Mouse (Mus musculus): ENCODE data around the gene Tbc1d7. TPM values are rescaled to one million over a fixed set of nuclear protein-coding genes. Genes with fewer than 3 reads are reported as not detected.
A peak's percentile ranks its signal among the peaks of the same experiment; 100 is the strongest.

Tbc1d7 gene
- polyA plus RNA-seq, 1 experiment from 2014 or later, result 67.1 TPM

DNA sequence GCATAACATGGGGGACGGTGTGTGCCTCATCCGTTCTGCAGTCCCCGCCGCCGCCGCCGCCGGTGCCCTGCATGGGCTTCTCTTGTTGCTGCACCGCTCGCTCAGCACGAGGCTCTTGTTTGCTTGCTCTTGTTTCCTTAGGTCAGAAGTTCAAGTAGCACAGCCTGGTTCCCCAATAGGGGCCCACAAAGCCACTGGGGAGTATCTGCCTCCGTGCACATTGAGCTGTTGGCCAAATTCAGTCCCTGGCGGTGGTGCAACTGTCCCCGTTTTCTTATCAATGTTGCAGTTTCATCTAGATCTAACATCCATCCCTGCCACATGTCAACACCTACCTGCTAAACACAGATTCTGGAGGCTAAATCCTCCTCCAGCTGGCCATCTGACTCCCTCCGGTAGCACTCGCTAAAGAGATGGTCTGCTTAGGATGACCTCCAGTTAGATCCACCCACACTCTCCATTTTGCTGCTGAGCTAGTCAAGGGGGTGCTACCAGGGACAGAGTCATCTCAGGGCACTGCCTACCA is 37.7 kb upstream of the Tbc1d7 start:
- 58% methylated on average over 16 of the region's 16 CpGs for WGBS
- H3K27ac ChIP-seq, result no peak overlapping the region
- H3K4me2 ChIP-seq, result no peak overlapping the region
- ATAC-seq (ENCODE audit: insufficient number of reproducible peaks, insufficient read depth, low FRiP score, low TSS enrichment, low read depth), result no peak
- H3K9ac ChIP-seq (replicated peaks), result no peak overlapping the region
- no peaks in the 10 kb centered on the region for H3K36me3 ChIP-seq
- no peak overlapping the region for H3K4me3 ChIP-seq (replicated peaks)
- H3K4me1 ChIP-seq (replicated peaks), result peaks cover 31% of the 10 kb centered on the region
- no peaks in the 10 kb centered on the region for H3K27me3 ChIP-seq
- no peaks in the 10 kb centered on the region for H3K9me3 ChIP-seq

DNA sequence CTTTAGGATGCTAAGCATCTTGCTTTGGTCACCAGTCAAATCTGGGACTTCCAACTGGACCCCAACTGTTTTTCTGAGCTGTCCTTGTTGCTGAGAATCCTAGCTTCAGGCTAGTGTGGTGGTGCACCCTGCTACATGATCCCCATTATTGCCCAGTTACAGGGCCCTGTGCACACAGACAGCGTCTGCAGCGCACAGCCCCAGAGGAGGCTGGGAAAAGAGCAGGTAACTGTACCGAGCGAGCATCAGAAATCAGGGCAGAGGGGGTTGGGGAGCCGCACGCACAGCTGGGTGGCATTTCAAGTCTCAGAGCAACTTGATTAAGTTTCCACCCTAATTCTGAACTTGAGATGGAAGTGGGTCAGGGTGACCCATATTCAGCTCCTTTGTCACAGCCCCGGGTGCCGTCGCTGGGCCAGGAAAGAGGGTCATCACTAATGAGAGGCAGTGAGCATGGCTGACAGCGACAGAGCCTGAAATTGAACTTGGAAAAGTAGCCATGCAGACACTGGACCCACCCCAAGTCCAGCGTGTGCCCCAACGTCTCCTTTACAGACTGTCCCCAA is 34.9 kb upstream of the Tbc1d7 start:
- Histone ChIP-seq H3K4me2 (no peak overlapping the region), H3K27me3 (no peaks in the 10 kb centered on the region), H3K36me3 (no peaks in the 10 kb centered on the region), H3K4me3 (replicated peaks) (no peak overlapping the region), H3K27ac (no peak overlapping the region), H3K9me3 (no peaks in the 10 kb centered on the region), H3K4me1 (replicated peaks) (peaks cover 20% of the 10 kb centered on the region), H3K9ac (replicated peaks) (no peak overlapping the region)
- 87% methylated on average over 12 of the region's 12 CpGs for WGBS
- ATAC-seq (ENCODE audit: insufficient number of reproducible peaks, insufficient read depth, low FRiP score, low TSS enrichment, low read depth), result no peak

DNA sequence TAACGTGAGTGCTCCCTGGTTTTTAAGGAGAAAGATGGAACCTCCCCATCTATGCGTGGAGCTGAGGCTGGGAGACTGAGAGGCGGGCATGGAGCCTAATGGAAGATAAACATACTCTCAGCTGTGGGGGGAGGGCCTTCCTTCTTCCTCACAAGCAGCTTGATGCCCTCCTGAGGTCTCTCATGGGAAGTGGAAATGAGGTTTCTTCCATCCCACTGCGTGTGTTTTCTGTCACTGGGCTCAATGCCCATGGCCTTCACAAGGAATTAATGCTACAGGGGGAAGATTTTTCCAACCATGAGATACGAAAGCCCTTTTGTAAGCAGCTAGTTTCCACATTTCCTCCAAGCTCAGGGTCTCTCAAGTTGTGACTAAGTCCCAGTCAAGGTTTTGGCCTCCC is 32.3 kb upstream of the Tbc1d7 start:
- Histone ChIP-seq H3K4me1 (replicated peaks) (peaks cover 7% of the 10 kb centered on the region; the same call in 1 of the 2 replicates), H3K9me3 (no peaks in the 10 kb centered on the region), H3K9ac (replicated peaks) (no peak overlapping the region), H3K4me3 (replicated peaks) (no peak overlapping the region), H3K36me3 (no peaks in the 10 kb centered on the region), H3K4me2 (no peak overlapping the region), H3K27ac (no peak overlapping the region), H3K27me3 (no peaks in the 10 kb centered on the region)
- 66% methylated on average over 5 of the region's 5 CpGs for WGBS
- ATAC-seq (ENCODE audit: insufficient number of reproducible peaks, insufficient read depth, low FRiP score, low TSS enrichment, low read depth), result no peak

DNA sequence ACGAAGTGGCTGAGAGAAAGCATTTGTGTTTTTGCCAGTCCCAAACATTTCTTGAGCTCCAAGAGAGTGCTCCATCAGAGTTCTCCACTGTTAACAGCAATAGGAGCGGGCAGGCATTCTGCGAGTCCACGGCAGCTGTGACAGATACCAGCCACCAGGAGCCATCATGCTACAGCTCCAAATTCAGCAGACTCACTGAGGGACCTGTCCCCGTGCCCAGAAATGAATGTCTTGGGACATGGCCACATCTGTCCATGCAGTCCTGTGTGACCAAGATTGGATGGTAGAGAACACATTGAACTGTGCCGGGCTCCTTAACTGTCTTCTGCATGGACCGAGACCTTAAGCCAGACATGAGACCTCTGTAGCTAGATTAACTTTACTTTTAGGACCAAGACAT is 31.9 kb upstream of the Tbc1d7 start:
- WGBS, result 86% methylated on average over 7 of the region's 7 CpGs

DNA sequence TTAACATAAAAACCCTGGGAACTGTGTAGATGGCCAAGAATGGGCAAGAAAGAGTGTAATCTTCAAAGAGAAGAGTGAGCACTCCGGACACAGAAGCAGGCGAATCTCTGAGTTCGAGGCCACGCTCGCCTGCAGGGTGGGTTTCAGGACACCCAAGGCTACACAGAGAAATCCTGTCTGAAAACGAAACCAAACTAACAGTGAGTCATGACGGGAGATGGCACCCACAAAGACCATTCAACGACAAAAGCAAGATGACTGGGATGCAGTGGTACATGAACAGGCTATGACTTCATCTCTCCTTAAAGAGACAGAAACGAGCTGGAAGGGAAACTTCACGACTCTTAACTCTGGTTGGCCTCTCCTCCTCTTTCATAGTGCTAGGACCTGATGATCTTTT is 31.1 kb upstream of the Tbc1d7 start:
- Histone ChIP-seq H3K4me3 (replicated peaks) (no peak overlapping the region), H3K9me3 (no peaks in the 10 kb centered on the region), H3K27ac (no peak overlapping the region), H3K4me2 (no peak overlapping the region), H3K9ac (replicated peaks) (no peak overlapping the region), H3K4me1 (replicated peaks) (peaks cover 5% of the 10 kb centered on the region; the same call in 1 of the 2 replicates), H3K36me3 (no peaks in the 10 kb centered on the region), H3K27me3 (no peaks in the 10 kb centered on the region)
- ATAC-seq (ENCODE audit: insufficient number of reproducible peaks, insufficient read depth, low FRiP score, low TSS enrichment, low read depth), result no peak
- WGBS, result 89% methylated on average over 10 of the region's 10 CpGs

More for the DNA sequence above, 31.9 kb upstream of the Tbc1d7 start:
- Histone ChIP-seq H3K36me3 (no peaks in the 10 kb centered on the region), H3K27ac (no peak overlapping the region), H3K9ac (replicated peaks) (no peak overlapping the region), H3K27me3 (no peaks in the 10 kb centered on the region), H3K4me3 (replicated peaks) (no peak overlapping the region), H3K4me1 (replicated peaks) (peaks cover 5% of the 10 kb centered on the region; the same call in 1 of the 2 replicates), H3K4me2 (no peak overlapping the region), H3K9me3 (no peaks in the 10 kb centered on the region)
- ATAC-seq (ENCODE audit: insufficient number of reproducible peaks, insufficient read depth, low FRiP score, low TSS enrichment, low read depth), result no peak

DNA sequence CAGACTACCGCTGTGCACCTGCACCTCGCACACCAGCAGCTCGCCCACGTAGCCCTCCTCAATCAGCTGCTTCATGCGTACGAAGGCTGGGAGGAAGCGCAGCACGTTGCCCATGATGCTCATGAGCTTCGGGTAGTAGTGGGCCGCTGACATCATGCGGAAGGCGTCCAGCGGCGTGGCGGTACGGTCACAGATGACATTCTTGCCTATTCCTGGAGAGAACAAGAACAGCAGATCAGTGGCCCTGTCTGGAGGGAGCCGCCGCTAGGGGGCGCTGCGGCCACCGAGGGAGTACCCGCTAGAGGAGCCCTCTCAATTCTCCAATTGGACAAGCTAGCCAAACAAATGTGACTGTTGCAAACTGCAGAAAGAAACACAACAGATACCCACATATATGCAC is 29.7 kb upstream of the Tbc1d7 start:
- H3K4me3 ChIP-seq (replicated peaks), result no peak overlapping the region
- H3K9me3 ChIP-seq, result no peaks in the 10 kb centered on the region
- H3K27me3 ChIP-seq, result no peaks in the 10 kb centered on the region
- 43% methylated on average over 22 of the region's 22 CpGs for WGBS
- peaks cover 4% of the 10 kb centered on the region; the same call in 1 of the 2 replicates for H3K4me1 ChIP-seq (replicated peaks)
- no peaks in the 10 kb centered on the region for H3K36me3 ChIP-seq
- H3K4me2 ChIP-seq, result no peak overlapping the region
- 0 out of 2 replicates have a peak, but pooled peaks have one; percentile 15 for ATAC-seq (ENCODE audit: insufficient number of reproducible peaks, insufficient read depth, low FRiP score, low TSS enrichment, low read depth)
- H3K9ac ChIP-seq (replicated peaks), result no peak overlapping the region
- H3K27ac ChIP-seq, result no peak overlapping the region

DNA sequence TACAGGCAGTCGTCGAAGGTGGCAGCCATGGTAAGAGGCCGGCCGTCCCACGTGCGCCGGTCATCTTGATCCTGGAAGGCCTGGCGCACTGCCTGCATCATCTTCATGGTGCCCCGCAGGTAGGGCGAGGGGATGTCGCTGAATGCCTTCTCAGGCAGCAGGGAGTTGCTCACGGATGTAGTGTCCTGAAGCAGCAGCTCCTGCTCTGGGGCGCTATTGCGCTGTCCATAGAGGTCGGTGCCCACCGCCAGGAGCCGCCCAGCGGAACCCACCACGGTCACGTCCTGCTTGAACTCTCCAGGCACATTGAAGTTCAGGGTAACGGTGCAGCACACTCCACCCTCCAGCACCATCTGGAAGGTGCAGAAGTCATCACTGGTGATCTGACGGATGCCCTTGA is 29.2 kb upstream of the Tbc1d7 start:
- no peak for ATAC-seq (ENCODE audit: insufficient number of reproducible peaks, insufficient read depth, low FRiP score, low TSS enrichment, low read depth)
- Histone ChIP-seq H3K36me3 (no peaks in the 10 kb centered on the region), H3K9me3 (no peaks in the 10 kb centered on the region), H3K4me2 (no peak overlapping the region), H3K27ac (no peak overlapping the region), H3K9ac (replicated peaks) (no peak overlapping the region), H3K4me3 (replicated peaks) (no peak overlapping the region), H3K4me1 (replicated peaks) (no peaks in the 10 kb centered on the region), H3K27me3 (no peaks in the 10 kb centered on the region)
- WGBS, result 71% methylated on average over 22 of the region's 22 CpGs

DNA sequence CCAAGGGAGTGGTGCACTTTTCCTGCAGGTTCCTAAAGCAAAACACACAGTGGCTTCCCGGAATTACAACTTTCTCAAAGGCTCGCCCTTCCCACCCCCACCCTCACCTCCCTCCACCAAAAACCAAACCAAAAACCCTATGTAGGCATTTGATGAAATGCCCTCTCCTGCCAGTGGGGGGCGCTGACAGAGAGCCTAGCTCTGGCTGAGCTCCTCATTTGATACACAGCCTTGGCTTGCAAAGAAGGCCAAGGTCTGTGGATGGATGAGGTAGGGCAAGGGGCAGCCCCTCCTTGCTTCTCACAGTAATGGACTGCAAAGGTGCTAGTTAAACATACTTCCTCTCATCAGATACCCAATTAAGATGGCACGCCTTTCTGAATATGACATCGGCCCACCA is 28.4 kb upstream of the Tbc1d7 start:
- H3K4me3 ChIP-seq (replicated peaks), result no peak overlapping the region
- H3K4me2 ChIP-seq, result no peak overlapping the region
- no peaks in the 10 kb centered on the region for H3K36me3 ChIP-seq
- no peak for ATAC-seq (ENCODE audit: insufficient number of reproducible peaks, insufficient read depth, low FRiP score, low TSS enrichment, low read depth)
- H3K9me3 ChIP-seq, result no peaks in the 10 kb centered on the region
- H3K9ac ChIP-seq (replicated peaks), result no peak overlapping the region
- H3K4me1 ChIP-seq (replicated peaks), result no peaks in the 10 kb centered on the region
- WGBS, result 69% methylated on average over 5 of the region's 5 CpGs
- H3K27me3 ChIP-seq, result no peaks in the 10 kb centered on the region
- H3K27ac ChIP-seq, result no peak overlapping the region

DNA sequence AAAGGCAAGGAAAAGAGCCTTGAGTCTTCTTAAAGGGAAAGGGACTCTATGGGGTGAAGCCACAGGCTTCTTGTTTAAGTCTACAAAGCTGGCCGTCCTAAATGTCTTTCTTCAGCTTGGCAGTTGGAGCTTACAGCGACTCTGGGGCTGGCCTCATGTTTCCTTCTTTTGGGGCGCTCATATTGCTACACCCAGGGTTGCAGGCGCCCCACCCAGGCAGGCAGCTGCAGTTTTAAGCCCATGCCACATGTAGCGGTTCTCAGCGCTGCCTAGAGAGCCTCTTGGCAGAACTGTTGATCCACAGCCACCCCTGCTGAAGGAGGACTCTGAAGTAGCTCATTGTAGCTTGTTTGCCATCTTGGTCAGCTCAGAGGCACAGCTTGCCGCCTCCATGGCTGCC is 28.0 kb upstream of the Tbc1d7 start:
- Histone ChIP-seq H3K4me2 (no peak overlapping the region), H3K27me3 (no peaks in the 10 kb centered on the region), H3K27ac (no peak overlapping the region), H3K9me3 (no peaks in the 10 kb centered on the region), H3K4me1 (replicated peaks) (no peaks in the 10 kb centered on the region), H3K4me3 (replicated peaks) (no peak overlapping the region), H3K9ac (replicated peaks) (no peak overlapping the region), H3K36me3 (no peaks in the 10 kb centered on the region)
- WGBS, result 82% methylated on average over 7 of the region's 7 CpGs
- no peak for ATAC-seq (ENCODE audit: insufficient number of reproducible peaks, insufficient read depth, low FRiP score, low TSS enrichment, low read depth)

DNA sequence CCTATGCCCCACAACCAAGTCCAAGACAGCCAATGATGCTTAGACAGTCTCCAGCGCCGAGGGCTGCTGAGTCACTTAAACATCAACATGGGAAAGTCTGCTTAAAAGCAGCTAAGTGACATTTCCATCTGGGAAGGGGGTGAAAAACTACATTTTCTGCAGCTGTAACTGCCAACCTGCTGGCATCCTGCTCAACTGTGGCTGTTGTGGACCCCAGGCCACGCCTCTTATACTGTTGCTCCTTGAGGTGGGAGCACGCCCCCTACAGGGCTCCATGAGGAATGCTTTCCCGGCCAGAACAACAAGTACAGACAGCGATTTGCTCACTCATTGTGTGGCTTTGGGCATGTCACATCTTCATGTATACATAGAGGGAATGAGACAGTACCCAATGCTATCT is 25.9 kb upstream of the Tbc1d7 start:
- no peak overlapping the region for H3K27ac ChIP-seq
- peaks cover under 1% of the 10 kb centered on the region; the same call in 1 of the 2 replicates for H3K4me1 ChIP-seq (replicated peaks)
- no peak for ATAC-seq (ENCODE audit: insufficient number of reproducible peaks, insufficient read depth, low FRiP score, low TSS enrichment, low read depth)
- WGBS, result 63% methylated on average over 6 of the region's 6 CpGs
- H3K36me3 ChIP-seq, result no peaks in the 10 kb centered on the region
- H3K4me2 ChIP-seq, result no peak overlapping the region
- peaks cover 3% of the 10 kb centered on the region; the same call in 1 of the 2 replicates for H3K27me3 ChIP-seq
- H3K4me3 ChIP-seq (replicated peaks), result no peak overlapping the region
- no peak overlapping the region for H3K9ac ChIP-seq (replicated peaks)
- H3K9me3 ChIP-seq, result no peaks in the 10 kb centered on the region

DNA sequence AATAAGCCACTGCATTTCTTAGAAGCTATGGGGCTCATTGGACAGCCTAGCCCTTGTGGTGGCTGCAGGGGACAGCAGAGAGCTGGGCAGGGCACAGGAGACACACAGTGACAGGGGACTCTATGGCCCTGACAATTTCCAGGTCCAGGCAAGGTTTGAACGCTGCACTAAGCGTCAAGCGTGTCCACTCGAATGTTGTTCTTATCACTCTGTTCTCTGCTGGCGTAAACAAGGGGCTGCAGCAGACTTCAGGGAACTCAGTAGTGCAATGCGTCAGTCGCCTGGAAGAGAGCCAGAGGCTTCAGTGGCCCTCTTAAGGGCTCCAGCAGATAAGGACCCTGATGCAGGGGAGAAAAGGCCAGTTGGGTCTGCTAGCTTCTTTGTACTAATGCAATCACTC is 24.7 kb upstream of the Tbc1d7 start:
- 25% methylated on average over 7 of the region's 7 CpGs for WGBS
- Histone ChIP-seq H3K4me3 (replicated peaks) (no peak overlapping the region), H3K9me3 (no peaks in the 10 kb centered on the region), H3K9ac (replicated peaks) (no peak overlapping the region), H3K4me1 (replicated peaks) (peaks cover 7% of the 10 kb centered on the region), H3K4me2 (no peak overlapping the region), H3K27me3 (peaks cover 14% of the 10 kb centered on the region; the same call in 1 of the 2 replicates), H3K27ac (no peak overlapping the region), H3K36me3 (no peaks in the 10 kb centered on the region)
- no peak for ATAC-seq (ENCODE audit: insufficient number of reproducible peaks, insufficient read depth, low FRiP score, low TSS enrichment, low read depth)

DNA sequence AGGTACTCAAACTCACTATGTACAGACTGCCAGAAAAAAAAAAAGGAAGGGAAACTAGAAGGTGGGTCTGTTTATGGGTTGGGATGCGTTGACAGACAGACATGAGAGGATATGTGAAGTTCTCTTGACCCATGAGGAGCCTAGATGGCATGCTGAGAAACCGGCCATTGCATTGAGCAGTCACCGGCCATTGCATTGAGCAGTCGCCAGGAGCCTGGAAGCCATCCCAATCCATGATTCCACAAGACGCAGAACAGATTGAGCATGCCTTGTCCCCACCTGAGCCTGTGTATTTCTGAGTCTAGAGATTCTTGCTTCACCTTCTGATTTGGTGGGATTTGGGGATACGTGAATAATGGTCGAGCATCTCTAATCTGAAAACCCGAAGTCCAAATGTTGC is 22.6 kb upstream of the Tbc1d7 start:
- Histone ChIP-seq H3K9me3 (no peaks in the 10 kb centered on the region), H3K27ac (no peak overlapping the region), H3K4me2 (no peak overlapping the region), H3K27me3 (peaks cover 14% of the 10 kb centered on the region; the same call in 1 of the 2 replicates), H3K4me3 (replicated peaks) (no peak overlapping the region), H3K9ac (replicated peaks) (no peak overlapping the region), H3K4me1 (replicated peaks) (peaks cover 7% of the 10 kb centered on the region), H3K36me3 (no peaks in the 10 kb centered on the region)
- 95% methylated on average over 8 of the region's 8 CpGs for WGBS
- ATAC-seq (ENCODE audit: insufficient number of reproducible peaks, insufficient read depth, low FRiP score, low TSS enrichment, low read depth), result no peak

Data from limb, embryonic 12.5 days (tissue).